Mouse (Mus musculus) liver, embryonic 11.5 days (tissue): ENCODE data around the gene Shb. TPM values are rescaled to one million over a fixed set of nuclear protein-coding genes. Genes with fewer than 3 reads are reported as not detected.

Experiments used
- ATAC-seq: fragments of 200-750 bp; cut with Nextera tagmentation; replicated peaks from 2 replicates; pipeline ENCODE4 v1.8.0; 2017; ENCODE audit warnings: moderate number of reproducible peaks, mild to moderate bottlenecking, moderate TSS enrichment, moderate library complexity; ENCODE audit not compliant: low FRiP score
- DNase-seq: peaks from one replicate; pipeline ENCODE4 v3.0.0-alpha.2; 2017; ENCODE audit warnings: low spot score
- H3K27ac ChIP-seq: fragments of 300-500 bp; sonication (generic); 2 replicates; pipeline ENCODE4 v1.5.1; 2014; ENCODE audit warnings: mild to moderate bottlenecking, low read depth, low read length, control low read depth
- H3K27me3 ChIP-seq: fragments of 300-500 bp; sonication (generic); replicated peaks from 2 replicates; pipeline ENCODE4 v1.6.1; 2014; ENCODE audit warnings: low read length, mixed read lengths; ENCODE audit not compliant: control insufficient read depth, insufficient read depth
- H3K36me3 ChIP-seq: fragments of 300-500 bp; sonication (generic); 2 replicates; pipeline ENCODE4 v1.6.1; 2014; ENCODE audit warnings: mild to moderate bottlenecking, low read length, moderate library complexity, mixed read lengths; ENCODE audit not compliant: control insufficient read depth, insufficient read depth
- H3K4me1 ChIP-seq: fragments of 300-500 bp; sonication (generic); replicated peaks from 2 replicates; pipeline ENCODE4 v1.6.1; 2014; ENCODE audit warnings: low read length, mixed read lengths; ENCODE audit not compliant: control insufficient read depth, insufficient read depth
- H3K4me2 ChIP-seq: fragments of 300-500 bp; sonication (generic); 2 replicates; pipeline ENCODE4 v1.6.1; 2014; ENCODE audit warnings: mild to moderate bottlenecking, control low read depth, moderate library complexity
- H3K4me3 ChIP-seq: fragments of 300-500 bp; sonication (generic); 2 replicates; pipeline ENCODE4 v1.5.1; 2014; ENCODE audit warnings: low read depth, low read length, control low read depth
- H3K9ac ChIP-seq: fragments of 300-500 bp; sonication (generic); 2 replicates; pipeline ENCODE4 v1.6.1; 2014; ENCODE audit warnings: low read depth, low read length, control low read depth
- H3K9me3 ChIP-seq: fragments of 300-500 bp; sonication (generic); 2 replicates; pipeline ENCODE4 v1.6.1; 2016; ENCODE audit warnings: low read length, inconsistent platforms, mixed read lengths; ENCODE audit not compliant: control insufficient read depth
- WGBS: fragments of 180-500 bp; shearing (Covaris S2); extraction: QIAGEN DNeasy Blood & Tissue Kit; methylation state at CpG from one replicate; pipeline ENCODE4 v1.1.7; 2014; 5-methylcytosine and 5-hydroxymethylcytosine counted together
- polyA plus RNA-seq: library from polyadenylated mRNA; unstranded; fragments of >200 nt; fragmentation: Nextera tagmentation; extraction: Ambion mirVana; gene quantifications from 2 replicates; pipeline ENCODE4 v1.2.1, GENCODE M21; 2014

The Shb gene
- polyA plus RNA-seq, 1 experiment from 2014 or later = 6.1 TPM

DNA sequence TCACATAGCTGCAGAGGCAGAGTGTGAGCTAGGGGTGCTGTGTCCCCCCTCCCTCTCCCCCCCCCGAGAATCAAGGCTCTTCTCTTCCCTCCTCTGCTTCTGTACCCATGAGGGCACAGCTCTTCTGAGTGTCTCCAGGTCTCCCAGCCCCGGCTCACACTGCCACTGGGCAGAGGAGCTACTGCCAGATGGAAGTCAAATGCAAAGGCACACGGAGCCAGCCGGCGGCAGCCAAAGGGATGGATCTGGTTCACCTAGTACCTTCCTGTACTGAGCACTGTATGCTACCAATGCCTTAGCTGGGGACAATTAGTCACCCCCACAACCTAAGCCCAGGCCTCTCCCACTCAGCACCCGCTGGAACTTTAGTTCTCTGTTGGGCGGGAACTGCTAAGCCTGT, 116.0 kb downstream of the Shb start:
- 60% methylated on average over 7 of the region's 7 CpGs for WGBS
- DNase-seq = no peak
- H3K9ac ChIP-seq = no peak overlapping the region
- peaks cover 5% of the 10 kb centered on the region; the same call in 1 of the 2 replicates for H3K4me1 ChIP-seq
- H3K4me2 ChIP-seq = no peak overlapping the region
- no peak overlapping the region for H3K27ac ChIP-seq
- no peak overlapping the region for H3K4me3 ChIP-seq
- no peaks in the 10 kb centered on the region; the same call in 1 of the 2 replicates for H3K36me3 ChIP-seq
- H3K9me3 ChIP-seq = no peaks in the 10 kb centered on the region
- no peak for ATAC-seq
- H3K27me3 ChIP-seq = peaks cover 23% of the 10 kb centered on the region

DNA sequence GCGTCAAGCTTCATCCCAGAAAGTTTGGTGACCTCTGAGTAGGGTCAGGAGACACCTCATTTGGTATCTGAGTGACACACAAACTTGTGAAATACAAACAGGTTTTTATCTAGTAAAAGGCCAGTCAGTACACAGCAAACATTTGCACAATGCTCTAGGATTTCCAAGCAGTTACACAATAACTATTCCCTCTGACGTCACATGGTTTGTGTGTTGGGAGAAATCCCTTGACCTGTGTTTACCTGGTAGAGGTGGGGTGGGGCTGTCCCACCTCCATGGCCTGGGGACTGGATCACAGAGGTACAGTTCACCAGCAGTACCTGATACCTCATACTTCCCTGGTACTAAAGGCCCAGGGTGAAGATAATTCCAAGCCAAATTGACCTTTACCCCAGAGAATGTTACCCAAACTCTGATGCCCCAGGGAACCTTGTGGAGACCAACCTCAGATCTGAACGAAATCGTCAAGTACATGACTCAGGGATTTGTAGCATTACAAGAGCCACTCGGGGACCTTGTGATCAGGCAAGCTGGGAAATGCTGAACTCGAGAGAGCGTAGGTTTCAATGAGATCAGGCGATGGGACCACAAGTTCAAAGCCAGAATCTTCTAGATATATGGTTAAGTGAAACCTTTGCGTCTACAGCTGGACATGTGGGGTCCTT, 118.5 kb downstream of the Shb start:
- Histone ChIP-seq H3K4me2 (no peak overlapping the region), H3K9me3 (no peaks in the 10 kb centered on the region), H3K27me3 (peaks cover 23% of the 10 kb centered on the region), H3K9ac (no peak overlapping the region), H3K4me1 (peaks cover 3% of the 10 kb centered on the region), H3K4me3 (no peak overlapping the region), H3K27ac (no peak overlapping the region), H3K36me3 (no peaks in the 10 kb centered on the region)
- ATAC-seq = no peak
- 69% methylated on average over 9 of the region's 9 CpGs for WGBS
- no peak for DNase-seq

DNA sequence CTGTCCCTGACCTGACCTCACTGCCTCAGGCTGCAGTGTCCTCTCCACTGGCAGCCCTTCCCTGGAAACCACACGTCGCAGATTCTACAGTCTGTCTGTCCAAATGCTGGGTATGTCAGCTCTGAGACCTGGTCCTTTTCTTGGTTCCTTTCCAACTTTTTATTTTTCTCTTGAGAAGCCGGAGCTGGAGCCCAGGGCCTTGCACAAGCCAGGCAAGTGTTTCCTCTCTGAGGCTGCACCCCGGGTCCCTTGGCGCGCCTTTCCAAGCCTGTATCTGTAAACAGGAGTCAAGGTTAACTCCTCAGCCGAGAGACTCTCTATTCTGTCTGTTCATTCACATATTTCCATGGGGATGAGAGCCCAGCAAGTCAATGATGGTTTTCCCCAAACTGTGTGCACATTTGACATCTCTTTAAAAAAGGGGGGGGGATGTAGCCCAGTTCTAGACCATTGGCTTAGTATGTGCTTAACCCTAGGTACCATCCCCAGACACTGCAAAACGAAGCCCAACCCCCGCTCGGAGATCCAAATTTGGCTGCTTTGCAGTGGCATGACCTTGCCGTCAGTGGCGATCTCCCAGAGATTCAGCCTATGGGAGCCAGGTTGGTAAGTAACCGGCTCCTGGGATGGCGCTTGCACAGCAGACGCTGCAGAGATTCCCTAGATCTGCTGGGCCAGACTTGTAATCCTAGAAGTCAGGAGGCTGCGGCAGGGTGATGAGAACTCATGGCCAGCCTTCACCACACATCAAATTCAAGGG, 119.7 kb downstream of the Shb start:
- H3K4me1 ChIP-seq = no peaks in the 10 kb centered on the region; the same call in none of the 2 replicates
- ATAC-seq (no peak), DNase-seq (no peak)
- WGBS = 69% methylated on average over 16 of the region's 16 CpGs
- H3K9ac ChIP-seq = no peak overlapping the region
- no peaks in the 10 kb centered on the region for H3K36me3 ChIP-seq
- no peaks in the 10 kb centered on the region for H3K9me3 ChIP-seq
- H3K27ac ChIP-seq = no peak overlapping the region
- peaks cover 23% of the 10 kb centered on the region for H3K27me3 ChIP-seq
- no peak overlapping the region for H3K4me3 ChIP-seq
- H3K4me2 ChIP-seq = no peak overlapping the region

- H3K4me3 ChIP-seq = no peak overlapping the region
- H3K9ac ChIP-seq = no peak overlapping the region
- H3K4me1 ChIP-seq = peaks cover 6% of the 10 kb centered on the region
- H3K4me2 ChIP-seq = no peak overlapping the region
- ATAC-seq (no peak), DNase-seq (no peak)
- H3K36me3 ChIP-seq = no peaks in the 10 kb centered on the region
- no peaks in the 10 kb centered on the region for H3K9me3 ChIP-seq
- 80% methylated on average over 8 of the region's 8 CpGs for WGBS
- H3K27me3 ChIP-seq = peaks cover 22% of the 10 kb centered on the region
- no peak overlapping the region for H3K27ac ChIP-seq
Measured at GRCm38 (mm10) chr4:45411181-45411790, 121.0 kb downstream of the Shb start.

DNA sequence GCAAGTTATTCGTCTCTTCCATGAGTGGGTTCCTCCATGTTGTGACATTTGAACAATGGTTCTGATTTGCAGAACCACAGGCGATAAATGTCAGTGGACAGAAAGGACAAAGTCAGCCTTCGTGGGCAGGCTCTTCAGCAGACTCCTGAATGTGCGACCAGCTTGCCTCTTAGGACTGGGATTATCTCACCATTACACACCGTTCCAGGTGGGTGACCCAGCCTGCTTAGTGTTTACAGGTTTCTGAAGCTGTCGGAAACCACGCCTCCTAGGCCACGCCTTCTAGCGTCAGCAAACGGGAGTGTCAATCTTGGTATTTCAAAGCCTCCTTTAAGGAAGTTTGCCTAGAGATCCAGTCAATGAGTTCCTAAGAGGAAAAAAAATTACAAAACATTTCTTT, 123.0 kb downstream of the Shb start:
- ATAC-seq (no peak; the same call in 1 of the 2 replicates), DNase-seq (peak; percentile 67)
- H3K27ac ChIP-seq = peak overlapping the region; percentile 91
- WGBS = 1% methylated on average over 10 of the region's 10 CpGs
- peaks cover under 1% of the 10 kb centered on the region for H3K36me3 ChIP-seq
- peak overlapping the region; percentile 95 for H3K9ac ChIP-seq
- peak overlapping the region; percentile 99 for H3K4me2 ChIP-seq
- peaks cover 13% of the 10 kb centered on the region for H3K4me1 ChIP-seq
- H3K27me3 ChIP-seq = peaks cover 6% of the 10 kb centered on the region
- H3K4me3 ChIP-seq = peak overlapping the region; percentile 97
- H3K9me3 ChIP-seq = no peaks in the 10 kb centered on the region

- Histone ChIP-seq H3K4me3 (peak within 1 kb of the TSS; percentile 97), H3K9me3 (no peaks in the 10 kb centered on the region), H3K9ac (peak within 1 kb of the TSS; percentile 95), H3K4me2 (peak within 1 kb of the TSS; percentile 99), H3K36me3 (peaks cover 7% of the 10 kb centered on the region), H3K27ac (peak within 1 kb of the TSS; percentile 91), H3K4me1 (peaks cover 20% of the 10 kb centered on the region), H3K27me3 (peaks cover 6% of the 10 kb centered on the region)
- ATAC-seq = peak; percentile 93
- WGBS = under 1% methylated on average over 60 of the region's 67 CpGs
- DNase-seq = peak; percentile 94
Measured at GRCm38 (mm10) chr4:45408427-45409132, 123.7 kb downstream of the Shb start, which contains the start of gene Slc25a51. Gene Slc25a51 (minus strand): TSS chr4:45408766.

DNA sequence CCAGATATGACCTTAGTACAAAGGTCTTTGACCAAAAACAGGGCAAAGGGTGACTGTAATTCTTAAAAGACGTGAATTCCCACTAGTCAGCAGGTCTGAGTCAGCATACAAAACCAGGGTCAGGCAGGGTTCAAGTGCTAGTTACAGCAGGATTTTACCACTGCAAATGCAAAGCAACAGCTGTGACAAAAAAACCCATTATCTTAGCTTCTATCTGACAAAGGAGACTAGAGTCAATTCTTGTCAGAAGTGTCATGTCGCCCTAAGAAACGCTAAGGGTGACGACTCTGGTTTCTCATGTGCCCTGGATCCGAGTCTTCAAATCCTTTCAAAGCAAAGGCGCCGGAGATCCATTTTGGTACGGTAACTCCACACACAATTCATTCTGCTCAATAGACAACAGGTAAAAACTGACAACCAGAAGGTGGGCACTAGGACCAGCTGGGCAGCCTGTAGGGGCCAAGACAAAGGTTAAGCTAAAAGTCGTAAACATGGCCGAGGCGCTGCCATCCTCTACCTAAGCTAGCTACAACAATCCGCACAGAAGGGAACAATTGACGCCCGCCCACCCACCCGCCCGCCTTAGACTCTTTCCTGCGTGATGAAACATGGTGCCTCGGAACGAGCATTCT, 124.5 kb downstream of the Shb start:
- H3K27ac ChIP-seq = peak overlapping the region; percentile 91
- peak overlapping the region; percentile 97 for H3K4me3 ChIP-seq
- H3K9ac ChIP-seq = peak overlapping the region; percentile 95
- peaks cover 28% of the 10 kb centered on the region for H3K4me1 ChIP-seq
- 2% methylated on average over 19 of the region's 19 CpGs for WGBS
- DNase-seq (peak; percentile 51), ATAC-seq (no peak)
- peaks cover 12% of the 10 kb centered on the region for H3K36me3 ChIP-seq
- H3K4me2 ChIP-seq = peak overlapping the region; percentile 99
- H3K9me3 ChIP-seq = no peaks in the 10 kb centered on the region
- peaks cover 6% of the 10 kb centered on the region for H3K27me3 ChIP-seq
